Mouse (Mus musculus) liver, adult 2 months (tissue): ENCODE measurements around the gene Phf1. TPM values are rescaled to one million over a fixed set of nuclear protein-coding genes. Genes with fewer than 3 reads are reported as not detected.

Experiments
- DNase-seq: peaks from one replicate; pipeline ENCODE4 v3.0.0-alpha.2; 2011; ENCODE audit warnings: low read depth, low spot score; ENCODE audit errors: extremely low read depth
- H3K27ac ChIP-seq: fragments of 200-500 bp; replicated peaks from 2 replicates; pipeline ENCODE4 v1.5.1; 2012; ENCODE audit warnings: low read depth, mild to moderate bottlenecking, control low read depth, inconsistent platforms, low read length; ENCODE audit not compliant: insufficient read depth
- H3K27me3 ChIP-seq: fragments of 200-500 bp; 2 replicates; pipeline ENCODE4 v1.6.1; 2012; ENCODE audit warnings: mild to moderate bottlenecking, moderate library complexity, low read length, inconsistent platforms; ENCODE audit not compliant: control insufficient read depth, insufficient read depth
- H3K36me3 ChIP-seq: fragments of 200-500 bp; 2 replicates; pipeline ENCODE4 v1.6.1; 2012; ENCODE audit warnings: low read length, inconsistent platforms; ENCODE audit not compliant: control insufficient read depth, insufficient read depth
- H3K4me1 ChIP-seq: fragments of 200-500 bp; 2 replicates; pipeline ENCODE4 v1.6.1; 2011; ENCODE audit warnings: low read length; ENCODE audit not compliant: control insufficient read depth, insufficient read depth
- H3K4me3 ChIP-seq: fragments of 200-500 bp; 2 replicates; pipeline ENCODE4 v1.5.1; 2011; ENCODE audit warnings: low read depth, mild to moderate bottlenecking, control low read depth, low read length, moderate library complexity; ENCODE audit not compliant: insufficient read depth
- H3K79me2 ChIP-seq: fragments of 200-500 bp; 2 replicates; pipeline ENCODE4 v1.6.1; 2012; ENCODE audit warnings: inconsistent platforms, mild to moderate bottlenecking, low read length, moderate library complexity; ENCODE audit not compliant: control insufficient read depth, insufficient read depth
- H3K9ac ChIP-seq: fragments of 200-500 bp; 2 replicates; pipeline ENCODE4 v1.6.1; 2012; ENCODE audit warnings: low read depth, mild to moderate bottlenecking, control low read depth, inconsistent platforms, low read length
- CTCF ChIP-seq: fragments of 200-500 bp; IDR thresholded peaks from 2 replicates; pipeline ENCODE4 v1.5.1; 2011; ENCODE audit warnings: low read depth, low read length, control low read depth
- POLR2A ChIP-seq: fragments of 200-500 bp; IDR thresholded peaks from 2 replicates; pipeline ENCODE4 v1.6.1; 2011; ENCODE audit warnings: low read length, control low read depth; ENCODE audit not compliant: insufficient read depth; ENCODE audit errors: extremely low read depth
- WGBS: fragments of 180-500 bp; shearing (Covaris S2); methylation state at CpG from one replicate; pipeline ENCODE4 v1.1.7; 2018; 5-methylcytosine and 5-hydroxymethylcytosine counted together
- polyA plus RNA-seq: library from polyadenylated mRNA; depleted of rRNA; stranded (reverse); fragments of >200 nt; gene quantifications from 2 replicates; pipeline ENCODE4 v1.2.3, GENCODE M21; 2012
- total RNA-seq: library from RNA; depleted of rRNA; stranded (reverse); fragments of >200 nt; gene quantifications from 2 replicates; pipeline ENCODE4 v1.2.3, GENCODE M21; 2014

The Phf1 gene
- total and polyA plus RNA-seq, 2 experiments, result 4.2 to 35.0 TPM

DNA sequence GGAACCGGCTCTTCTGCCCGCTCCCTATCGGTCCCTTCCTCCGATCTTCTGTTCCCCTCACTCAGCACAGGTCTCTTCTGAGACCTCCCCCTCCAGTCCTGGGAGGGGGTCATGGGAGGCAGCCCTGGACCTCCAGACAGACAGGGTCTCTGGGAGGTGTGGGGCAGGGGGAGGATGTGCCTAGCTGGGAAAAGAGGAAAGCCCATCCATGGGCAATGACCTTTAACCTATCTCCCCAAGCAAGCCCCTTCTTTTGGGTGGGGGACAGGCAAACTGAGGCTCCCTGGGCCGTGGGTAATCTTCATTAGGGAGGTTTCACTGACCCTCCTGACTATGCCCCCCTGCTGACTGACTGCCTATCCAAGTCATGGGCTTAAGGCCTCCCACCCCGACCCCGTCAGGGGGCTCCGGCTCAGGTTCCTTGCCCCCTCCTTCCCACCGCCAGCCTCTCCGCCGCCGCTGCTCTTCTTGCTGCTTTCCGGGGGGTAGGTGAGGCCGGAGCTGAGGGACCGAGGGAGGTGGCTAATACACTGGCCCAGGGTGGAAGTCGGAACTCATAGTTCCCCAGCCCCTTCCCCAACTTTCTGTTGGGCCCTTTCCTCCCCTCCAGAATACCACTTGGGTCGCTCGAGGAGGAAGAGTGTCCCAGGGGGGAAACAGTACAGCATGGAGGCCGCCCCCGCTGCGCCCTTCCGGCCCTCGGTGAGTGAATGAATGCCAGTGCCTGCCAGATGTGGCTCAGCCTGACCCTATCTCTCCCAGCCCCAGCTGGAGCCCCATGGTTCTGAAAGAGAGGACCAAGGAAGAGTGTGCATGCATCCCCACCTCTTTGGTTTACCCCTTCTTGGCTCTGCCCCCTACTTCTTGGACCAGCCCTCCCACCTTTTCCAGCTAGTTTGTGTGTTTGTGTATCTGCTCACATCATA, 19.4 kb downstream of the Phf1 start:
- no peak overlapping the region for H3K9ac ChIP-seq
- peaks cover 2% of the 10 kb centered on the region; the same call in 1 of the 2 replicates for H3K4me1 ChIP-seq
- WGBS, result 36% methylated on average over 23 of the region's 23 CpGs

GRCm38 (mm10) chr17:26953201-26953600, 20.3 kb downstream of the Phf1 start:
- TF ChIP-seq CTCF (no peak), POLR2A (no peak)
- WGBS, result 63% methylated on average over 6 of the region's 6 CpGs
- Histone ChIP-seq H3K79me2 (no peaks in the 10 kb centered on the region), H3K4me1 (no peaks in the 10 kb centered on the region), H3K36me3 (no peaks in the 10 kb centered on the region), H3K9ac (no peak overlapping the region), H3K4me3 (no peak overlapping the region), H3K27me3 (no peaks in the 10 kb centered on the region), H3K27ac (no peak overlapping the region)
- no peak for DNase-seq

More for the DNA sequence above, 19.4 kb downstream of the Phf1 start:
- Histone ChIP-seq H3K4me3 (no peak overlapping the region), H3K27me3 (no peaks in the 10 kb centered on the region), H3K27ac (no peak overlapping the region), H3K79me2 (no peaks in the 10 kb centered on the region), H3K36me3 (no peaks in the 10 kb centered on the region)
- TF ChIP-seq CTCF, result no peak
- no peak for TF ChIP-seq POLR2A
- no peak for DNase-seq

- no peak for TF ChIP-seq CTCF
- TF ChIP-seq POLR2A, result no peak
- Histone ChIP-seq H3K27ac (no peak overlapping the region), H3K9ac (no peak overlapping the region), H3K36me3 (no peaks in the 10 kb centered on the region), H3K27me3 (no peaks in the 10 kb centered on the region), H3K4me1 (no peaks in the 10 kb centered on the region), H3K79me2 (no peaks in the 10 kb centered on the region), H3K4me3 (no peak overlapping the region)
- WGBS, result 38% methylated on average over 14 of the region's 16 CpGs
- DNase-seq, result no peak
These were observed 20.9 kb downstream of the Phf1 start for GRCm38 (mm10) chr17:26953726-26954125.

- Histone ChIP-seq H3K27me3 (no peaks in the 10 kb centered on the region), H3K4me3 (no peak overlapping the region), H3K9ac (no peak overlapping the region), H3K79me2 (no peaks in the 10 kb centered on the region), H3K27ac (no peak overlapping the region), H3K36me3 (no peaks in the 10 kb centered on the region), H3K4me1 (no peaks in the 10 kb centered on the region)
- 56% methylated on average over 5 of the region's 5 CpGs for WGBS
- no peak for TF ChIP-seq CTCF
- TF ChIP-seq POLR2A, result no peak
- DNase-seq, result no peak
These were observed 23.5 kb downstream of the Phf1 start for GRCm38 (mm10) chr17:26956309-26956708.

- no peaks in the 10 kb centered on the region for H3K4me1 ChIP-seq
- no peak for DNase-seq
- no peaks in the 10 kb centered on the region for H3K36me3 ChIP-seq
- no peaks in the 10 kb centered on the region for H3K79me2 ChIP-seq
- H3K4me3 ChIP-seq, result no peak overlapping the region
- no peak overlapping the region for H3K27ac ChIP-seq
- no peak overlapping the region for H3K9ac ChIP-seq
- H3K27me3 ChIP-seq, result no peaks in the 10 kb centered on the region
- TF ChIP-seq POLR2A, result no peak
- TF ChIP-seq CTCF, result no peak
- WGBS, result 89% methylated on average over 18 of the region's 18 CpGs
These were observed 24.0 kb downstream of the Phf1 start for GRCm38 (mm10) chr17:26956895-26957294.

- WGBS, result 97% methylated on average over 5 of the region's 5 CpGs
- H3K79me2 ChIP-seq, result no peaks in the 10 kb centered on the region
- H3K36me3 ChIP-seq, result no peaks in the 10 kb centered on the region
- H3K4me1 ChIP-seq, result no peaks in the 10 kb centered on the region
- H3K27me3 ChIP-seq, result no peaks in the 10 kb centered on the region
- no peak overlapping the region for H3K27ac ChIP-seq
- no peak overlapping the region for H3K4me3 ChIP-seq
- no peak overlapping the region for H3K9ac ChIP-seq
- TF ChIP-seq CTCF (no peak), POLR2A (no peak)
- DNase-seq, result no peak
These were observed 25.0 kb downstream of the Phf1 start for GRCm38 (mm10) chr17:26957872-26958271.
